Mouse (Mus musculus) frontal cortex, adult (tissue): ENCODE data around the gene Ccm2l.

Experiments used
- ATAC-seq: cut with Nextera tagmentation; 2 replicates; pipeline ENCODE4 v1.9.2; 2017; ENCODE audit warnings: mild to moderate bottlenecking, moderate library complexity, mixed read lengths; ENCODE audit not compliant: low TSS enrichment

Ccm2l gene

GRCm38 (mm10) chr2:153065747-153066508, at the start of gene Ccm2l:
Gene Ccm2l, plus strand, starts transcription at chr2:153065955.
- no peak for ATAC-seq

DNA sequence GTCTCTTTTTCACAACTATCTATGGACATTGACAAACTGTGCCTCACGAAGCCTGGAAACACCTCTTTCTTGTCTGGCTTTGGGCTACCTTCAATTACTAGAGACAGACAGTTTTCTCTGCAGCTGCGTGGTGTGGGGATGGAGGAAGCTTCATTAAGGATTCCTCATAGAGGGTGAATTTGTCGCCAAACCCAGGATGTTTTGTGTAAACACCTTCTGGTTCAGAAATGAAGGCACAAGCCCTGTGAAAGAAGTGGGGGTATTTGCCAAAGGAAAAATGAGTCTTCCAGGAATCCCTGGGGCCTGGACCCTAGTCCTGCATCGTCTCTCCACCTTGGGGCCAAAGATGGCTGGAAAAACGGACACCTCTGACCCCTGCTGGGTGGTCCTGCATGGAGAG, 49.0 kb upstream of the Ccm2l start:
- no peak for ATAC-seq

DNA sequence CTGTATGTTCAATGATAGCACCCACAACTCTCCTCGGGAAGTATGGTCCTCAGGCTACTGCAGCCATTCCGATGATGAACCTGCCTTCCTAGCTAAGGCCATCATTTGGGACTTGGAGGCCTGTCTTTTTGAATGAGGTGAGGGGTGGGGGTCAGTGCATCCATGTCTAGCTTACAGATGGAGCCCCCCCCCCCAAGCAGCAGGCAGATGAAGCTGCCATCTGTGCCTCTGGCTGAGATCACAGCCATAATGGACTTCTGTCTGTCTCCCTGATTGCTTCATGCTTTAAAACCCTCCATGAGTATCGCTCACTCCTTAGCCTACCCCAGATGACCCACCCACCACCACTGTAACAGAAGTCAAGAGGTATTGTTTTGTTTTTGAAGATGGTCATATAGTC, 46.4 kb upstream of the Ccm2l start:
- ATAC-seq = no peak

- ATAC-seq = no peak
Observed at GRCm38 (mm10) chr2:153021163-153021562, 44.6 kb upstream of the Ccm2l start.

GRCm38 (mm10) chr2:153022855-153023254, 42.9 kb upstream of the Ccm2l start:
- peak; percentile 95 for ATAC-seq

- no peak for ATAC-seq
Observed at GRCm38 (mm10) chr2:153026052-153026451, 39.7 kb upstream of the Ccm2l start.

GRCm38 (mm10) chr2:153027501-153027900, 38.3 kb upstream of the Ccm2l start:
- ATAC-seq = no peak

- ATAC-seq = no peak
Observed at GRCm38 (mm10) chr2:153030422-153030821, 35.3 kb upstream of the Ccm2l start.

GRCm38 (mm10) chr2:153031126-153032082, 34.4 kb upstream of the Ccm2l start, which contains the start of gene Xkr7:
Gene Xkr7, plus strand, starts transcription at chr2:153031852.
- 0 out of 2 replicates have a peak, but pooled peaks have one; percentile 34 for ATAC-seq

DNA sequence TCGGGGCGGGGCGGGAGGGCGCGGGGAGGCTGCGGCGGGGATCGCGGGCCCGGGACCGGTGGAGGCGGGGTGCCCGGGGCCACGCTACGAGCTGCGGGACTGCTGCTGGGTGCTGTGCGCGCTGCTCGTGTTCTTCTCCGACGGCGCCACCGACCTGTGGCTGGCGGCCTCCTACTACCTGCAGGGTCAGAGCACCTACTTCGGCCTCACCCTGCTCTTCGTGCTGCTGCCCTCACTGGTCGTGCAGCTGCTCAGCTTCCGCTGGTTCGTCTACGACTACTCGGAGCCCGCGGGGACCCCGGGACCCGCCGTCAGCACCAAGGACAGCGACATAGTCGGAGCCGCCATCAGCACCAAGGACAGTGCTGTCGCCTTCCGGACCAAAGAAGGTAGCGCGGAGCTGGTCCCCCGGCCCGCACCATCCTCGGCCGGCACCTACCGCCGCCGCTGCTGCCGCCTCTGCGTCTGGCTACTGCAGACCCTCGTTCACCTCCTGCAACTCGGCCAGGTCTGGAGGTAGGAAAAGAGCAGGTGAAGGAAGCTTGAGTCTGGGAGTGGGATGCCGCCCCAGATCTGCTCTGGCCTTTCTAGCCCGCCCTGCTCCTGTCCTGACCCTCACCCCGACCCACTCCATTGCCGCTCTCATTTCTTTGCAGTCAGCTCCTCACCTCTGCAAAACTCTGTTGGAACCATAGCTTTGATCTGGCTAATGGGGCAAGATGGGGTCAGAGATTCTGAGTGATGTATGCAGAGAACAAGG, 33.5 kb upstream of the Ccm2l start:
- no peak for ATAC-seq

DNA sequence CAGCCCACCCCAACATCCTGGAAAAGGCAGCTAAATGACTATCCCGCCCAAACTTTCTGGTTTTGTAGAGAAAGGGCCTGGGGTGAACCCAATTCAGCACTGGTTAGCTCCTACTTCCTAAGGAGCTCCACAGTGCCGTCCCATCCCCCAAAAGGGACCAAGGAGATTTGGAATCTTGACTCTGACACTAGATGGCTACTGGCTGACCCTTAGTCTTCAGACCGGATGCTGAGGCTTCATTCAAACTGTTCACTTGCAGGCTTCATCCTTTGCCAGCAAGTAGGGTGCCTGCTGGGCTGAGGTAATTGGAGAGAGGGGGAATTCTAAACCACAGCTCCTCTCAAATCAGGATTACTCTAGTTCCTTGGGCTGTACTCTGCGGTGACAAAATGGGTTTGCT, 32.8 kb upstream of the Ccm2l start:
- ATAC-seq = 0 out of 2 replicates have a peak, but pooled peaks have one; percentile 7

- ATAC-seq = no peak
Observed at GRCm38 (mm10) chr2:153033545-153034230, 32.1 kb upstream of the Ccm2l start.

- ATAC-seq = no peak
Observed at GRCm38 (mm10) chr2:153036690-153037089, 29.1 kb upstream of the Ccm2l start.

- 0 out of 2 replicates have a peak, but pooled peaks have one; percentile 25 for ATAC-seq
Observed at GRCm38 (mm10) chr2:153043886-153044285, 21.9 kb upstream of the Ccm2l start.

GRCm38 (mm10) chr2:153045884-153046299, 19.9 kb upstream of the Ccm2l start:
- peak; percentile 56 for ATAC-seq

- ATAC-seq = peak; percentile 53
Observed at GRCm38 (mm10) chr2:153047828-153048465, 17.8 kb upstream of the Ccm2l start.

GRCm38 (mm10) chr2:153049288-153049996, 16.3 kb upstream of the Ccm2l start:
- ATAC-seq = peak; percentile 28; the same call in 1 of the 2 replicates

DNA sequence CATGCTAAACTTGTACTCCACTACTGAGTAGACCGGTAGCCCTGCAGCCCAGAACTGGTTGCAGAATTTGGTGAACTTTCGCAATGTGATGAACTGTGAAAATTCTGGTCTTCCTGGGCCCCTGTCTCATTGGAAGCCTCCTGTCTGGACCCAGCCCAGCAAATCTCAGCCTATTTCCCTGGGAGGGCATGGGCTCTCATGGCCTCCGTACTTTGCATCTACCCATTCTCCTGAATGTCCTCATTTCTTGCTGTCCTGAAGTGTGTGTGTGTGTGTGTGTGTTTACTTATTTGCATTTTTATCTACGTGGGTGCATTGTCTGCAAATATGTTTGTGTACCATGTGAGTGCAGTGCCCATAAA, 15.8 kb upstream of the Ccm2l start:
- ATAC-seq = no peak

DNA sequence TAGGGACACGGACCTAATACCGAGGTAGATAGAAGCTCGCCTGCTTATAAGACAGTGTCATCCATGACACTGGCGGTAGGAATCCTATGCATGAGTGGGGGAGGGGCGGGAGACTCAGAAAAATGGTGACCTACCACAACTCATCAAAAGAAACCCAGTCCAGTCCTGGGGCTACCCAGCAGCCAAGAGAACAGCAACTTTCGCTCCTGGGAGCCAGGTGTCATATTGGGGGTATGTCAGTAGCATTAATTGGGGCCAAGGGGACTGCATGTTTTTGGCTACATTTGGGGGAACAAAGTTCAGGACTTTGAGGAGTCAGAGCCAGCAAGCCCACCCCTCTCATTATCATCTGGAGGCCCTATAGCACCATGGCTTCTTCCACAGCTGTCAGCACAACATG, 14.7 kb upstream of the Ccm2l start:
- no peak for ATAC-seq

GRCm38 (mm10) chr2:153051537-153051936, 14.2 kb upstream of the Ccm2l start:
- no peak for ATAC-seq
